8 mouse cellular contexts compared by ENCODE assay signal in the genomic region with DNA sequence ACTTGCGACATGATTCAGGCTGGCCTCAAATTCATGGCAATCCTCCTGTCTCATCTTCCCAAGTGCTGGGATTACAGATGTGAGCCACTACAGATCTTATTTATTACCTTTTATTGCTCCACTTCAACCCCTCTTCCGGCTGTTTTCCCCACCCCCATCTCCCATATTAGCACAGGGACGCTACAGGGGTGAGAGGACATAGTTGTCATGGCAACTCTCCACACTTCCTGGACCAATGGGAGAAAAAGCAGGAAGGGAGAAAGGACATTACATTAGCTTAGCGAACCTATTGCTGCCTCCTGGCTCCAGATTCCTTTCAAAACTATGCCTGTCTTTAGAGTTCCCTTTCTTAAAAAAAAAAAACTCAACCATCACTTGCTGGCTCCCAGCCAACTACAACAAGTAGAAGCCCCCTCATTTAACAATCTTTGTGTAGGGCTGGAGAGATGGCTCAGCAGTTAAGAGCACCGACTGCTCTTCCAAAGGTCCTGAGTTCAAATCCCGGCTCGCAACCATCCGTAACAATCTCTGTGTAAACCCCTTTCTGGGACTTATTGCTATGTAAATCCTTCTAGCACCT. TPM values are rescaled to one million over a fixed set of nuclear protein-coding genes. Genes with fewer than 3 reads are reported as not detected.
DNase-seq lines count a peak whose midpoint lies in the region; ATAC-seq and TF ChIP-seq lines count a peak whose summit lies in the region.

No protein-coding gene starts in this region.

- H3K4me3 ChIP-seq in heart, embryonic 15.5 days, result peak overlapping the region; percentile 34; the same call in 1 of the 2 replicates
- peak overlapping the region; percentile 48 for H3K4me3 ChIP-seq in bone marrow macrophage, adult 2 months (ENCODE audit: insufficient read depth, low read length)
- H3K4me3 ChIP-seq in hindbrain, embryonic 12.5 days, result peak overlapping the region; percentile 25
- peak overlapping the region; percentile 39 for H3K4me3 ChIP-seq in midbrain, embryonic 13.5 days (replicated peaks)

- no peaks in the 10 kb centered on the region for H3K9me3 ChIP-seq in heart, embryonic 15.5 days (replicated peaks)
- H3K9me3 ChIP-seq in hindbrain, embryonic 12.5 days (replicated peaks), result no peaks in the 10 kb centered on the region
- no peaks in the 10 kb centered on the region for H3K9me3 ChIP-seq in midbrain, embryonic 13.5 days

- TF ChIP-seq CTCF in bone marrow macrophage, adult 2 months (IDR thresholded peaks at IDR 0.05; ENCODE audit: low read depth, low read length), result no peak

- ATAC-seq in heart, embryonic 15.5 days (replicated peaks; ENCODE audit: insufficient number of reproducible peaks, insufficient read depth, low FRiP score, low read depth), result no peak
- ATAC-seq in hindbrain, embryonic 12.5 days (ENCODE audit: low FRiP score), result no peak
- peak; percentile 53; the same call in 1 of the 2 replicates for ATAC-seq in midbrain, embryonic 13.5 days

- intact Hi-C loops in heart, postnatal 10 days (cut with DNase I), result loop anchor here (2.0 kb wide), 3 partner anchors 18 to 202 kb away; no protein-coding TSS in a partner anchor

- H3K4me1 ChIP-seq in heart, embryonic 15.5 days (replicated peaks), result peaks cover 32% of the 10 kb centered on the region
- H3K4me1 ChIP-seq in bone marrow macrophage, adult 2 months (ENCODE audit: control insufficient read depth, insufficient read depth, low read length), result no peaks in the 10 kb centered on the region
- H3K4me1 ChIP-seq in hindbrain, embryonic 12.5 days, result peaks cover 44% of the 10 kb centered on the region
- H3K4me1 ChIP-seq in midbrain, embryonic 13.5 days (replicated peaks), result peaks cover 39% of the 10 kb centered on the region

- peaks cover 12% of the 10 kb centered on the region; the same call in 1 of the 2 replicates for H3K27me3 ChIP-seq in heart, embryonic 15.5 days
- H3K27me3 ChIP-seq in hindbrain, embryonic 12.5 days, result peaks cover 22% of the 10 kb centered on the region
- H3K27me3 ChIP-seq in midbrain, embryonic 13.5 days, result peaks cover 19% of the 10 kb centered on the region; the same call in 1 of the 2 replicates

- peak overlapping the region; percentile 66 for H3K4me2 ChIP-seq in heart, embryonic 15.5 days
- H3K4me2 ChIP-seq in hindbrain, embryonic 12.5 days (replicated peaks), result peak overlapping the region; percentile 59
- H3K4me2 ChIP-seq in midbrain, embryonic 13.5 days (replicated peaks), result peak overlapping the region; percentile 70

- TF ChIP-seq POLR2A in bone marrow macrophage, adult 2 months (IDR thresholded peaks at IDR 0.05; ENCODE audit: borderline replicate concordance, low read depth, low read length), result no peak

- WGBS in heart, embryonic 15.5 days, result 17% methylated on average over 8 of the region's 8 CpGs
- 19% methylated on average over 8 of the region's 8 CpGs for WGBS in hindbrain, embryonic 12.5 days
- 16% methylated on average over 8 of the region's 8 CpGs for WGBS in midbrain, embryonic 13.5 days

- H3K9ac ChIP-seq in heart, embryonic 15.5 days, result no peak overlapping the region
- no peak overlapping the region for H3K9ac ChIP-seq in hindbrain, embryonic 12.5 days
- peak overlapping the region; percentile 51 for H3K9ac ChIP-seq in midbrain, embryonic 13.5 days (replicated peaks)

- H3K27ac ChIP-seq in heart, embryonic 15.5 days, result no peak overlapping the region
- no peak overlapping the region for H3K27ac ChIP-seq in bone marrow macrophage, adult 2 months (ENCODE audit: insufficient read depth, low read depth, low read length)
- no peak overlapping the region for H3K27ac ChIP-seq in hindbrain, embryonic 12.5 days
- 0 out of 2 replicates have a peak overlapping the region, but pooled peaks have one; percentile 35 for H3K27ac ChIP-seq in midbrain, embryonic 13.5 days

- no peak for DNase-seq in heart, postnatal 10 days
- no peak for DNase-seq in spleen, postnatal 4 days (ENCODE audit: low spot score in 2 of 2)
- DNase-seq in frontal cortex, postnatal 14 days (ENCODE audit: low spot score in 2 of 2), result no peak
- DNase-seq in cerebellum, adult 9-11 months, result no peak

- H3K36me3 ChIP-seq in heart, embryonic 15.5 days, result no peaks in the 10 kb centered on the region
- no peaks in the 10 kb centered on the region for H3K36me3 ChIP-seq in hindbrain, embryonic 12.5 days
- no peaks in the 10 kb centered on the region for H3K36me3 ChIP-seq in midbrain, embryonic 13.5 days

RNA-seq across cellular contexts. Expression of gene Kcnip2, which starts 3.1 kb away (rescaled TPM):
- polyA plus RNA-seq in heart, embryonic 15.5 days (2015; fragmentation: Nextera tagmentation; extraction: Ambion mirVana), result 6.9 and 10.0 TPM in 2 replicates
- total RNA-seq in heart, postnatal 10 days (2021), result 100 to 1,000 TPM; 121 to 139 TPM
- not detected in 2 replicates for polyA plus RNA-seq in bone marrow macrophage, adult 2 months (2012; ENCODE audit: insufficient read depth, insufficient read length, missing spikeins)
- 3.0 and 3.7 TPM in 2 replicates for polyA plus RNA-seq in hindbrain, embryonic 12.5 days (2016; fragmentation: Nextera tagmentation; extraction: Ambion mirVana)
- polyA plus RNA-seq in midbrain, embryonic 13.5 days (2015; fragmentation: Nextera tagmentation; extraction: Ambion mirVana), result 2.8 and 3.0 TPM in 2 replicates

RNA-seq across cellular contexts. Expression of gene Mgea5, which starts 29.1 kb away (rescaled TPM):
- 33.8 and 38.1 TPM in 2 replicates for polyA plus RNA-seq in heart, embryonic 15.5 days (2015; fragmentation: Nextera tagmentation; extraction: Ambion mirVana)
- total RNA-seq in heart, postnatal 10 days (2021), result 10 to 100 TPM; 73.6 to 77.1 TPM
- polyA plus RNA-seq in bone marrow macrophage, adult 2 months (2012; ENCODE audit: insufficient read depth, insufficient read length, missing spikeins), result 84.9 and 93.8 TPM in 2 replicates
- polyA plus RNA-seq in hindbrain, embryonic 12.5 days (2016; fragmentation: Nextera tagmentation; extraction: Ambion mirVana), result 113 and 121 TPM in 2 replicates
- polyA plus RNA-seq in midbrain, embryonic 13.5 days (2015; fragmentation: Nextera tagmentation; extraction: Ambion mirVana), result 96.2 and 102 TPM in 2 replicates
